In the genomic region with DNA sequence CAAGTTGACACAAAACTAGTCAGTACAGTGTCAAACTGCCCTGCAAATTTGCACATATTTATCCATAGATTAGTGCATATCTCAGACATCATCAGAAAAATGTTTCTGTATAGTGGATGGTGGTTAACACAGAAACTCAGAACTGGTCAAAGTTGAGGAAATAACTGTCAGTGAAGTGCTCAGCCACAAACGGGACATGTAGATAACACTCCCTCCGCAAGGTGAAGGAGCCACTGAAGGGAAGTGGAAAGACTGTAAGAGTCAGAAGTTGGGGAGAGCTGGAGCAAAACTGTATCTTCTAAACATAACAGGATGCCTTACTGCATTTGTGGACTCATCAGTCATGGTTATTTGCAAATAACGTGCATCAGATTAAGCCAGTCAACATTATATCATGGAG, we compare ENCODE assay signal across 19 mouse cellular contexts. TPM values are rescaled to one million over a fixed set of nuclear protein-coding genes. Genes with fewer than 3 reads are reported as not detected.
"Had no signal": no experiment of that assay in that cellular context is flagged by ENCODE, and none has a peak within 500 bp of the region (broad histone marks: within the 10 kb centered on the region; RNA-seq: fewer than 3 reads in every experiment).

No protein-coding gene starts in this region.

- H3K4me3 ChIP-seq: left cerebral cortex, adult 2 months; limb, embryonic 10.5 days; liver, embryonic 15.5 days; lung, embryonic 15.5 days; midbrain, embryonic 10.5 days; midbrain, embryonic 15.5 days; neural tube, embryonic 12.5 days; stomach, embryonic 15.5 days had no signal

- H3K4me2 ChIP-seq: liver, embryonic 15.5 days; lung, embryonic 15.5 days; midbrain, embryonic 15.5 days; neural tube, embryonic 12.5 days; stomach, embryonic 15.5 days had no signal

- H3K36me3 ChIP-seq: limb, embryonic 10.5 days; liver, embryonic 15.5 days; lung, embryonic 15.5 days; midbrain, embryonic 10.5 days; midbrain, embryonic 15.5 days; neural tube, embryonic 12.5 days; stomach, embryonic 15.5 days had no signal

- H3K4me1 ChIP-seq: limb, embryonic 10.5 days; lung, embryonic 15.5 days; midbrain, embryonic 10.5 days; midbrain, embryonic 15.5 days; neural tube, embryonic 12.5 days; stomach, embryonic 15.5 days had no signal

- H3K9me3 ChIP-seq: limb, embryonic 10.5 days; liver, embryonic 15.5 days; lung, embryonic 15.5 days; midbrain, embryonic 10.5 days; midbrain, embryonic 15.5 days; neural tube, embryonic 12.5 days; stomach, embryonic 15.5 days had no signal

- H3K9ac ChIP-seq: liver, embryonic 15.5 days; lung, embryonic 15.5 days; midbrain, embryonic 15.5 days; neural tube, embryonic 12.5 days; stomach, embryonic 15.5 days had no signal

- ATAC-seq: intestine, postnatal 0 days; midbrain, embryonic 15.5 days had no signal

- H3K27me3 ChIP-seq: liver, embryonic 15.5 days; lung, embryonic 15.5 days; midbrain, embryonic 15.5 days; neural tube, embryonic 12.5 days; stomach, embryonic 15.5 days had no signal

- DNase-seq: kidney, adult 8-10 months; kidney, postnatal 25 days; lung, postnatal 14 days; thymus, adult 2 months; thymus, postnatal 25 days had no signal

- H3K27ac ChIP-seq: left cerebral cortex, adult 2 months; limb, embryonic 10.5 days; liver, embryonic 15.5 days; lung, embryonic 15.5 days; midbrain, embryonic 10.5 days; midbrain, embryonic 15.5 days; neural tube, embryonic 12.5 days; stomach, embryonic 15.5 days had no signal

RNA-seq across cellular contexts. Expression of a gene that starts 19.5 kb away (rescaled TPM):
- total RNA-seq: layer of hippocampus, postnatal 25 days; left cerebral cortex, adult 2 months; left cerebral cortex, postnatal 14 days; monocyte, adult 5-6 weeks had no signal
- polyA plus RNA-seq: intestine, postnatal 0 days; kidney, embryonic 16.5 days; limb, embryonic 10.5 days; liver, embryonic 15.5 days; lung, embryonic 15.5 days; midbrain, embryonic 10.5 days; midbrain, embryonic 15.5 days; neural tube, embryonic 12.5 days; stomach, embryonic 15.5 days; testis, adult 2 months; thymus, adult 2 months had no signal

RNA-seq across cellular contexts. Expression of a gene that starts 24.1 kb away (rescaled TPM):
- total RNA-seq: layer of hippocampus, postnatal 25 days; left cerebral cortex, adult 2 months had no signal
- polyA plus RNA-seq: kidney, embryonic 16.5 days; limb, embryonic 10.5 days; midbrain, embryonic 10.5 days; midbrain, embryonic 15.5 days; neural tube, embryonic 12.5 days had no signal
